Mouse (Mus musculus): ENCODE measurements around the gene Snx27. TPM values are rescaled to one million over a fixed set of nuclear protein-coding genes. Genes with fewer than 3 reads are reported as not detected.

The Snx27 gene
- 100 to 1,000 TPM; 112 to 115 TPM for total RNA-seq (2021)
- long read RNA-seq, full-length matches to known transcripts: 40 of 101 reads
- long read RNA-seq, partial matches to known transcripts: 3 of 101 reads
- long read RNA-seq, other reads (novel, unspliced or antisense): 58 of 101 reads

GRCm38 (mm10) chr3:94582456-94582891, at the start of gene Snx27:
Gene Snx27 (minus strand): TSS chr3:94582716.
- peak; percentile 91 to 95 for DNase-seq (ENCODE audit: low spot score in 2 of 2)

- DNase-seq (ENCODE audit: low spot score in 2 of 2): no peak
Observed at GRCm38 (mm10) chr3:94629876-94630275, 47.4 kb upstream of the Snx27 start.

- no peak for DNase-seq (ENCODE audit: low spot score in 2 of 2)
Observed at GRCm38 (mm10) chr3:94628712-94629111, 46.2 kb upstream of the Snx27 start.

GRCm38 (mm10) chr3:94624281-94624680, 41.8 kb upstream of the Snx27 start:
- DNase-seq (ENCODE audit: low spot score in 2 of 2): no peak

GRCm38 (mm10) chr3:94622550-94622949, 40.0 kb upstream of the Snx27 start:
- no peak for DNase-seq (ENCODE audit: low spot score in 2 of 2)

GRCm38 (mm10) chr3:94621740-94622507, 39.4 kb upstream of the Snx27 start:
- DNase-seq (ENCODE audit: low spot score in 2 of 2): no peak

GRCm38 (mm10) chr3:94616717-94617116, 34.2 kb upstream of the Snx27 start:
- peak in 1 of 2 experiments; percentile 48 for DNase-seq (ENCODE audit: low spot score in 2 of 2)

GRCm38 (mm10) chr3:94613258-94613878, 30.9 kb upstream of the Snx27 start:
- no peak for DNase-seq (ENCODE audit: low spot score in 2 of 2)

- no peak for DNase-seq (ENCODE audit: low spot score in 2 of 2)
Observed at GRCm38 (mm10) chr3:94612274-94612673, 29.8 kb upstream of the Snx27 start.

- no peak for DNase-seq (ENCODE audit: low spot score in 2 of 2)
Observed at GRCm38 (mm10) chr3:94611834-94612233, 29.3 kb upstream of the Snx27 start.

GRCm38 (mm10) chr3:94611343-94611742, 28.8 kb upstream of the Snx27 start:
- peak; percentile 13 to 62 for DNase-seq (ENCODE audit: low spot score in 2 of 2)

- DNase-seq (ENCODE audit: low spot score in 2 of 2): no peak
Observed at GRCm38 (mm10) chr3:94610581-94610980, 28.1 kb upstream of the Snx27 start.

GRCm38 (mm10) chr3:94609621-94610020, 27.1 kb upstream of the Snx27 start:
- DNase-seq (ENCODE audit: low spot score in 2 of 2): no peak

- peak in 1 of 2 experiments; percentile 67 for DNase-seq (ENCODE audit: low spot score in 2 of 2)
Observed at GRCm38 (mm10) chr3:94601959-94602358, 19.4 kb upstream of the Snx27 start.

GRCm38 (mm10) chr3:94597224-94597779, 14.8 kb upstream of the Snx27 start:
- DNase-seq (ENCODE audit: low spot score in 2 of 2): no peak

GRCm38 (mm10) chr3:94595871-94596287, 13.4 kb upstream of the Snx27 start:
- DNase-seq (ENCODE audit: low spot score in 2 of 2): no peak

- DNase-seq (ENCODE audit: low spot score in 2 of 2): no peak
Observed at GRCm38 (mm10) chr3:94591066-94591465, 8.6 kb upstream of the Snx27 start.

GRCm38 (mm10) chr3:94587962-94588361, 5.4 kb upstream of the Snx27 start:
- DNase-seq (ENCODE audit: low spot score in 2 of 2): no peak

- no peak for DNase-seq (ENCODE audit: low spot score in 2 of 2)
Observed at GRCm38 (mm10) chr3:94582944-94583343, 428 bp upstream of the Snx27 start.

GRCm38 (mm10) chr3:94581793-94582455, 592 bp downstream of the Snx27 start:
- no peak for DNase-seq (ENCODE audit: low spot score in 2 of 2)

- DNase-seq (ENCODE audit: low spot score in 2 of 2): peak in 1 of 2 experiments; percentile 17
Observed at GRCm38 (mm10) chr3:94581138-94581780, 1.3 kb downstream of the Snx27 start.

Data from layer of hippocampus, adult 18-20 months (tissue).